Mouse (Mus musculus) layer of hippocampus, postnatal 36 days (tissue): ENCODE measurements around the gene Apln. TPM values are rescaled to one million over a fixed set of nuclear protein-coding genes. Genes with fewer than 3 reads are reported as not detected.

Experiments
- DNase-seq, 2 experiments: peaks; one replicate each; pipeline ENCODE4 v3.0.0; 2022
- total RNA-seq, 2 experiments: library from RNA; stranded (reverse); gene quantifications; 2 replicates each; pipeline ENCODE4 v1.2.3; 2021

The Apln gene
- total RNA-seq, 2 experiments from 2014 or later = 14.0 to 18.7 TPM

- DNase-seq = peak; percentile 37 to 42
These were observed 17.6 kb downstream of the Apln start for GRCm38 (mm10) chrX:48016906-48017601.

GRCm38 (mm10) chrX:48011656-48012055 lies 23.0 kb downstream of the Apln start:
- no peak for DNase-seq

- DNase-seq = no peak
These were observed 28.6 kb downstream of the Apln start for GRCm38 (mm10) chrX:48006062-48006461.

- DNase-seq = no peak
These were observed 29.9 kb downstream of the Apln start for GRCm38 (mm10) chrX:48004786-48005185.

- DNase-seq = no peak
These were observed 33.5 kb downstream of the Apln start for GRCm38 (mm10) chrX:48001151-48001550.

GRCm38 (mm10) chrX:47998412-47998811 lies 36.2 kb downstream of the Apln start:
- DNase-seq = no peak

- peak; percentile 51 to 77 for DNase-seq
These were observed 42.0 kb downstream of the Apln start for GRCm38 (mm10) chrX:47992606-47993005.

GRCm38 (mm10) chrX:47988024-47988423 lies 46.6 kb downstream of the Apln start:
- no peak for DNase-seq

- DNase-seq = peak; percentile 23 to 59
These were observed 49.5 kb downstream of the Apln start for GRCm38 (mm10) chrX:47985000-47985619.

GRCm38 (mm10) chrX:47977078-47977477 lies 57.6 kb downstream of the Apln start:
- DNase-seq = no peak

GRCm38 (mm10) chrX:47976551-47976950 lies 58.1 kb downstream of the Apln start:
- no peak for DNase-seq

Other genes with a start within 250 kb of the Apln start
- gene Smarca1, start 141.9 kb downstream of the Apln start, total RNA-seq = 10 to 100 TPM; 36.6 to 38.0 TPM
- 10 to 100 TPM; 52.4 to 57.6 TPM for gene Ocrl, start 122.5 kb downstream of the Apln start, total RNA-seq
- gene Xpnpep2, start 73.9 kb upstream of the Apln start, total RNA-seq = 1 to 10 TPM in 1 of 2 experiments, under 1 TPM in 1; 0.35 to 1.4 TPM
- gene Sash3, start 111.6 kb upstream of the Apln start, total RNA-seq = 1 to 10 TPM; 1.5 TPM
- 10 to 100 TPM; 41.6 to 43.9 TPM for gene Zdhhc9, start 174.0 kb upstream of the Apln start, total RNA-seq
- gene Utp14a, start 222.0 kb upstream of the Apln start, total RNA-seq = 10 to 100 TPM; 17.7 to 18.2 TPM